Mouse (Mus musculus) small intestine, adult 10 weeks (tissue): ENCODE data around the gene Ptger3. TPM values are rescaled to one million over a fixed set of nuclear protein-coding genes. Genes with fewer than 3 reads are reported as not detected.

Source experiments
- polyA plus RNA-seq: library from polyadenylated mRNA; stranded (reverse); fragments of 350-450 nt; fragmentation: Illumina TruSeq; extraction: RNeasy Lipid Tissue Mini Kit (QIAGEN cat#74804); gene quantifications from one replicate; pipeline ENCODE4 v1.2.3, GENCODE M21; 2014; ENCODE audit warnings: low replicate concordance

Gene Ptger3
- 7.4 TPM for polyA plus RNA-seq

DNA sequence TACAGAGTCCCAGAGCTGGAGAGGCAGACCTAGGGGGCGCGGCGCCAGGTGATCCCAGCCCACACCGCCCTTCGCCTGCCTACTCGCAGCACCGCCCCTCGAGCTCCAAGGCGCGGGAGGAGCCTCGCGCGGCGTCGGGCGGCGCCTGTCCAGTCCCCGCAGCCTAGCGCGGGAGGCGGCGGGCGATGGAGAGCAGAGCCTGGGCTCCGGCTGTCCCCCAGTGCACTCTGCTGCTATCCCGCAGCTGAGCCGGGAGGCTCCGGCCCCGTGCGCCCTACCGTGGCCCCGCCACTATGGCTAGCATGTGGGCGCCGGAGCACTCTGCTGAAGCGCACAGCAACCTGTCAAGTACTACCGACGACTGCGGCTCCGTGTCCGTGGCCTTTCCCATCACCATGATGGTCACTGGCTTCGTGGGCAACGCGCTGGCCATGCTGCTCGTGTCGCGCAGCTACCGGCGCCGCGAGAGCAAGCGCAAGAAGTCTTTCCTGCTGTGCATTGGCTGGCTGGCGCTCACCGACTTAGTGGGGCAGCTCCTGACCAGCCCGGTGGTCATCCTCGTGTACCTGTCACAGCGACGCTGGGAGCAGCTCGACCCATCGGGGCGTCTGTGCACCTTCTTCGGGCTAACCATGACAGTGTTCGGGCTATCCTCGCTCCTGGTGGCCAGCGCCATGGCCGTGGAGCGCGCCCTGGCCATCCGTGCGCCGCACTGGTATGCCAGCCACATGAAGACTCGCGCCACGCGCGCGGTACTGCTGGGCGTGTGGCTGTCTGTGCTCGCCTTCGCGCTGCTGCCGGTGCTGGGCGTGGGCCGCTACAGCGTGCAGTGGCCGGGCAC, at the start of gene Ptger3:
TSS of gene Ptger3 (plus strand) at position 168 of the 841 bp plus-strand sequence.

DNA sequence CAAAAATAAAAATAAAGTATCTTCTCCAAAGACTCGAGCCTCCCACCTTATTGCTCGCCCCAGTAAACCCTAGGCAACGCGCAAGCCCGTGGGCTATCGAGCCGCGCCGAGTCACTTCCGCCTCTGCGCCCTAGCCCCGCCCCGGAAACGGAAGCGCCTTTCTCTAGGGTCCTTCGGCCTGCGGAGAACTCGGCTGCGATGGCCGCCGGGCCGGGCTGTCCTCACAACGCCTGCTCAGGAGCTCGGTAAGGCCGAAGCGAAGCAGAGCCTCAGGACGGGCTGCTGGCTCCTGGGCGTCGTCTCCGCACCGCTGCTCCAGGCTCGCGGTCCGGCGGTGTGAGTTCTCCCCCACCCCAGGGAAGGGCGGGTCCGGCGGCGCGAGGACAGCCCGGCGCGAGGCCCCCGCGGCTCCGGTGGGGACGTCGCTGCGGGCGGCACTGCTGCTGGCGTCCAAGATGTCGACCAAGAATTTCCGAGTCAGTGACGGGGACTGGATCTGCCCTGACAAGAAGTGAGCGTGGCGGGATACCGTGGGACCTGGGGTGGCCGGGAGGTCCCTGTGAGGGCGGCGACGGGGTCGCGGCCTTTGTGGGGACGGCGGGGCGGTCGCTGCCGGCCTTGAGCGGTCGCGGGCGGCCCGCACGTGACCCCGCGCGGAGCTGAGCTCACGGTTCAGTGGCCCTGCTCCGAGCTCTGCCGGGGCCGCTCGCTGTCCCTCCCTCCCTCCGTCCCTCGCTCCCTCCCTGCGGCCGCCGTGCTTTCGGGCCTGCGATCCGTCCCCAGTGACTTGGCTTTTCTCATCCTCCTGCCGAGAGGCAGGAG, 32.5 kb upstream of the Ptger3 start, which contains the start of gene Zranb2:
TSS of gene Zranb2 (plus strand) at position 197 of the 822 bp plus-strand sequence.

Other genes with a start within 250 kb of the Ptger3 start
- gene Zranb2, start 32.7 kb upstream of the Ptger3 start, polyA plus RNA-seq: 197 TPM